Mouse (Mus musculus): ENCODE results near the gene Fam32a.

Fam32a gene

DNA sequence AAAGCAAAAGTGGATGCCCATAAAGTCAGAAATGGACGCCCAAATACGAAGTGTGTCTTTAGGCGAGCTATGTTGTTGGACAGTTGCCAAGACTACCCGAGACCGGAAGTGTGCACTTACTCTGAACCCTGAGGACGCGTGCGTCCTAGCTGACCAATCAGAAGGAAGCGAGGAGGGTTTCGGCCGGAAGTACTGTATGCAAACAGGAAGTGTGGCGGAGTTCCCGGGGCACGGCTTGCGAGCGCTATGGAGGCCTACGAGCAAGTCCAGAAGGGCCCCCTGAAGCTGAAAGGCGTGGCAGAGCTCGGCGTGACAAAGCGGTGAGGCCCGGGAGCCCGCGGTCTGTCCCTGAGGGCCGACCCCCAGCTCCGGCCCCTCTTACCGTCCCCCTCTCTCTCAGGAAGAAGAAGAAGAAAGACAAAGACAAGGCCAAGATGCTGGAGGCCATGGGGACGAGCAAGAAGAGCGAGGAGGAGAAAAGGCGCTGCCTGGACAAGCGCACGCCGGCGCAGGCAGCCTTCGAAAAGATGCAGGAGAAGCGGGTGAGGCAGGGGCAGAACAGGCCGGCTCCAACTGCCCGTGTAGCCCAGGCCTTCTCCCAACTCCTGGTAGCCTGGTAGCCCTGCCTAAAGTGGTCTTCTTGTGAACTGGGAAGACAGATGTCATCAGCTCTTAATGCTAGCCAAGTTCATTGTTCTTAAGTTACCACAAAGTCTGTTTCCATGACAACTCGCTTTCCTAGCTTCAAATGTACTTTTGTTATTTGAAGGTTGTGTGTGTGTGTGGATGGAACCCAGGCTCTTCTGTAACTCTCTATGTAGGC is at the start of gene Fam32a:
TSS of gene Fam32a (plus strand) at position 190 of the 823 bp plus-strand sequence.
- in situ Hi-C loops (cut with MboI, MseI) = loop anchor here (5.0 to 25.0 kb wide), 3 partner anchors 42 to 1985 kb away; partner anchors contain the start of genes Armc6 and Sugp2

DNA sequence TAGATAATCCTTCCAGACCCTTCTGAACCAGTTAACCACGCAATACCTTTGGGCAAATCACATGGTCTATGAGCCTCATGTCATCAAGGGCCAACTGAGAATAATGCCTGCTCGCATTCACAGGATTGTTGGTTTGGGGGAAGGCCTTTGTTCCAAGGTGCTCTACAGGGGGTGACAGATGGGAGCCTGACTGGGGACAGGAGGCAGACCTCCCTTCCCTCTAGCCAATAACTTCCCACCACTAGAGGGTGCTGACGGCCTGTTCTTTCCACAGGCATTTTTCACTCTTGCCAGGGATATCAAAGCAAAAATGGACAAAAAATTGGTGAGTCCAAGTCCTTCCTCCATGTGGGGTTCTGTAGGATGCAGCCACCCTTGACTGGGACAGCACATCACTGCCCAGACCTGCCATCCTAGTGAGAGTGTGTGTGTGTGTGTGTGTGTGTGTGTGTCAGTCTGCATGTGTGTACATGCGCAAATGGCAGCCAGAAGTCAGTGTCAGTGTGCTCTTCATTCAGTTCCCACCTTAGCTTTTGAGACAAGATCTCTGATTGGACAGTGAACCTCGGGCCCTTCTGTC is 42.1 kb upstream of the Fam32a start:
- in situ Hi-C loops (cut with MboI, MseI) = loop anchor here (5.0 kb wide), 2 partner anchors 40 to 190 kb away; partner anchors contain the start of gene Fam32a

DNA sequence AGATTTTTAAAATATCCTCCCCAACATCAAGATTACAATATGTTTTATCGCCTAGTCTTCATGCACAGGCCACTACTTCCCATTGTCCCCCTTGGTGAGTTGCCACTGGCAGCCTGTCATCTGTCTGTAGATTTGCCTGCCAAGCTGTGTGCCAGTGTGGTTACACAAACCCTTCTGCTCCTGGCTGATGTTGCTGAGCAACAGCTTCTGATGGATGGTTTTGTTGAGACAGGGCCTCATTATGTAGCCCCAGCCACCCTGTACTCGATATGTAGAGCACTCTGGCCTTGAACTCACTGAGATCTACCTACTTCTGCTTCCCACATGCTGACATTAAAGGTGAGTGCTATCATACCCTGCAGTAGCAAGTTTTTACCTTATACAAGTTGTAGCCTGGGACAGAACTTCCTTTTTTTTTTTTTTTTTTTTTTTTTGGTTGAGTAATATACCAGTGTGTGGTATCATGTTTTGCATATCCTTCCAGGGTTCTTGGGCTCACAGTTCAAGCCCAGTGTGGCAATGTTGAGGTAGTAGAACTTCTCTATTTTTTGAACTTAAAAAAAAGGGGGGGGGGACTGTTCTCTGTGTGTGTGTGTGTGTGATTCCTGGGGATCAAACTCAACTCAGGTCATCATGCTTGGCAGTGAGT is 35.9 kb upstream of the Fam32a start:
- in situ Hi-C loops (cut with MboI, MseI) = no loop called here

DNA sequence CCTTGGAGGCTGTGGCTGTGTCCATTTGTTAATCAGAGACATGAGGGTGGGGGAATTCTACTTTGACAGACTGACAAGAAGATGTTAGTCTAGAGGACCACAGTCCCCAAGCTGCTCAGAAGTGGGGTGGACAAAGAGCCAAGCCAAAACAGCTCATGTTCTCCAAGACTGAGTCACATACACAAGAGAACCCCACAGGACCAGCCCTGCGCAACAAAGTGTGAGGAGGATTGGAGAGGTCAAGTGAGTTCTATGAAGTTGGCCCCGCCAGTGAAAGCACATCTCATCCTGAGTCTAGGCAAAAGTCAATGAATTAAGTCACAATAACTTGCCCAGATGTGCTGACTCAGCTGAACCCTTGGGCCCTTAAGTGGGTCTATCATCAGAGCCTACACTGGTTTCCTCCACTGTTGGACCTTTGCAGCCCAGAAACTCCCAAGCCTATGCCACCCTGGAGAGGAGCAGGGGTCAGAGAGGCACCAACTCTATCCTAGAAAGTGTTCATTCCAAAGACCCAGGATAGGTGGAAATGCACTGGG is 31.7 kb upstream of the Fam32a start:
- in situ Hi-C loops (cut with MboI, MseI) = no loop called here

DNA sequence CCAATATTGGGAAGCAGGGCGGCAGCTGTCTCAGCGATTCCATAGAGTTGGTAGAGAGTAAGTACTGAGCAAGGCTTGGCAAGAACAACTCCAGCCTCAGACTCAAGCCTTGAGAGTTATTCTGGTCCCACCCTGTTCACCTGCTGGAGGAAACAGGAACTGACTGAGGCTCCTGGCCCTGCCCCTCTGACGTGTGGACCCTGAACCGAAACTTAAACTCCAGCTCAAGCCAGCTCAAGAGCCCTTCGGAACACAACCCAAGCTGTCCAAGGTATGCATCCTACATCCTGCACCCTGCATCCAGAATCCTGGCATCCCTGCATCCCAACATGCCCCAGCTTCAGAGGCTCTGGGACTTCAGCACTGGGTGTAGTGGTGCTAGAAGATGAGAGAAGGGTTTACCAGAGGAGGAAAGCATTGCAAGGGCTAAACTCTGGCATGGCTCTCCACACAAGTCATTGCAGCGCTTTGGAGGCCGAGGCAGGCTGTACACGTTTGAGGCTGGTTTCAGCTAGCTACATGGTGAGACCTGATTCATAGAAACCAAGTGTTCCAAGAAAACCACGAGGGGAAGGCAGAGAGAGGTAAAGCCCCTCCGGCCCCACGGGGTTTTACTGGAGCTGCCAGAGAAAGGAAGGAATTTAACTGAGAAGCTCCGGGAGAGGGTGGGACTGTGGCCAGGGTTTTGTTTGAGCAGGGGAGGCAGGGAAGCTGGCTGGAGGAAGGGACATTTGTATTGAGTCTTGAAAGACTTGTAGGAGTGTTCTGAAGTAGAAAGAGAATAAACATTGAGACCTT is 29.9 kb upstream of the Fam32a start, which contains the start of gene Hsh2d:
TSS of gene Hsh2d (plus strand) at position 222 of the 798 bp plus-strand sequence.
- in situ Hi-C loops (cut with MboI, MseI) = no loop called here

DNA sequence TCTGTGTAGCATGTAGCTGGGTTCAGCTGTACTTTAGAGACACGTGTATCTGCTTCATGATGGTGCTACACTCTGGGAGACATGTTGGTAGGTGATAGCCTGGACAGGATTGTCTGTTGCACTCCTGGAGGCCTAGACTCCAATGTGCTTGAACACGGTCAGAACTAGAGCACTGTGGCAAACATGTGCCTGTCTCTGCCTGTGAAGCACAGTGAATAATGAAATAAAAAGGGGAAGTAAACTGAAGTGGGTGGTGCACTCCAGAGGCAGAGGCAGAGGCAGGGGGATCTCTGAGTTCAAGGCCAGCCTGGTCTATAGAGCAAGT is 29.4 kb upstream of the Fam32a start:
- in situ Hi-C loops (cut with MboI, MseI) = no loop called here

DNA sequence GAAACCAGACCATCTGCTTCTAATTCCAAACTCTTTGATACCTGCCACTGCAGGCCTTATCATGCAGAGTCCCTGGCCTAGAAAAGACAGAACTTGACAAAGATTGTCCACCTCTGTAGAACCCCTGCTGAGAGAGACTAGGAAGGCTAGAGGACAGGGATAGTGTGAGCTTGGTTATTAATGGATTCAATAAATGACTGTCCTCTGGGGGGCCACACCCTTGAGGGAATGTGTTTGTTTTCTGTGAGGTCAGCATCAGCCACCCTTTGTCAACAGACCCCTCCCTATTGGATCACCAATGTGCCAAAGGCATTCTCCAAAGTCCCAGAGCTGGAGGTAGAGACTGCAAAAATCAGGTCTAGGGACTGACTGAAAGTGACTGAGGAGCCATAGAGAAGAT is 27.5 kb upstream of the Fam32a start:
- in situ Hi-C loops (cut with MboI, MseI) = no loop called here

DNA sequence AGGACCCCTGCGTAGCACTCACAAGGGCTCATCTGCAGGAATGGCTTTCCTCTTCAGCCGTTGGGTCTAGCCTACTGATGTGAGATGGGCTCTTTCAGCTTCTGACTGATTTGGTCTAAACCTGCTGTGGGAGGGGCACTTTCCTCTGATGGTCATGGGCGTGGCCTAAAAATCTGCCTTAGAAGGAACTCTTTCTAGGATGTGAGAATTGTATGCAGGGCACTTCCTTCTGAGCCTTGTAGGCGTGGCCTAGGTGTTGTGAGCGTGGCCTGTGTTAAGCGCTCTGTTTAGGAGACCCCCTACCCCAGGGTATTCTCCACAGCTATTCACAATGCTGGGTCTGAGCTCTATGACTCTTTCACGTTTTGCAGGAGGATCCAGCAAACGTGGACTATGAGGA is 21.5 kb upstream of the Fam32a start:
- in situ Hi-C loops (cut with MboI, MseI) = loop anchor here (5.0 kb wide), 1 partner anchor 444 kb away; no protein-coding TSS in a partner anchor

DNA sequence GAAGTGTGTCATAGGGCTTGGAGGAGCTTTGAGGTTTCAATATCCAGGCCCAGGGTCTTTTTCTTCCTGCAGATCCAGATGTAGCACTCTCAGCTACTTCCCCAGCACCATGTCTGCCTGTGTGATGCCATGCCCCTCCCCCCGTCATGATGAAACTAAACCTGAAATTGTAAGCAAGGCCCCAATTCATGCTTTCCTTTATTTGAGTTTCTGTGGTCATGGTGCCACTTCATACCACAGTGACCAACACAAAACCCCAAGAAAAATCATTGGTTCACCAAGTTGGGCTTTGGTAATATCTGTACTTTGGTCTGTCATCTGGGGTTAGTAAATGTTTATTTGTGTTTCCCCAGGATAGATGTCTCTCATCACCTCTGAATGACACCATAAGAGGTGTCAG is 10.9 kb upstream of the Fam32a start:
- in situ Hi-C loops (cut with MboI, MseI) = loop anchor here (25.0 kb wide), 1 partner anchor 1071 kb away; no protein-coding TSS in a partner anchor

DNA sequence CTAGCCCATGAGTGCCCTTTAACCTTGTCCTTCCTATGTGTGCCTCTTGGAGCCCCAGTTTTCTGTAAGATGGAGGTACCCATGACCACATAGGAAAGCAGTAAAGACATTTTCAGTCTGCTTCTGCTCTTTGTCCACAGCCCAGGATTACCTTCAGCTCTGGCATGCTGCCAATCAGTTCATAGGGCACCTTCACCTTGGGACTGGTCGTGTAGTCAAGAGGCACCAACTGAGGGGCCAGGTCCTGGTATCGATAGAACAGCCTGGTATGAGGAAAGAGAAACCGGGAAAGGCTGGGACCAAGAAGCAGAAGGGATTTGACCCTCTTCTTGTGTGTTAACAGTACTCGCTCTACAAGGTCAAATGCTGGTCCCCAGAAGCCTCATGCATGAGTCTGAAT is 9.3 kb upstream of the Fam32a start:
- in situ Hi-C loops (cut with MboI, MseI) = loop anchor here (10.0 to 25.0 kb wide), 2 partner anchors 1073 to 1975 kb away; partner anchors contain the start of genes Armc6 and Sugp2

DNA sequence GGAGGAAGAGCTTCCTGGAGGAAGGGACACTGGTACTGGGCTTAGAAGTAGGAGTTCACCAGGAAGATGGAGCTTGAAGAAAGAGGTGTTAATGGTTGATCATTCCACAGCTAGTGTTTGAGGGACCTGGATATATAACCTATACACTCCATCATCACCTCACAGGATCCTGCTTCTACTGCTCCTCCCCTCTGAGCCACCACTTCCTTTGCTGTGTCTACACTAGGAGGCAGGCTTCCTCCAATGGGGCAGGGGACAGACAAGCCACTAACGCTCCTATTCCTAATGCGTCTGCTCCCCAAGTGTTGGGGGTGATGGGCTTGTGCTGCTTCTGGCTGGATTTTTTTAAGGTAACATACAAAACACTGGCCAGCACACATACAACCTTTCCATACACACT is 8.8 kb upstream of the Fam32a start:
- in situ Hi-C loops (cut with MboI, MseI) = loop anchor here (10.0 to 25.0 kb wide), 2 partner anchors 1073 to 1976 kb away; partner anchors contain the start of genes Armc6 and Sugp2

DNA sequence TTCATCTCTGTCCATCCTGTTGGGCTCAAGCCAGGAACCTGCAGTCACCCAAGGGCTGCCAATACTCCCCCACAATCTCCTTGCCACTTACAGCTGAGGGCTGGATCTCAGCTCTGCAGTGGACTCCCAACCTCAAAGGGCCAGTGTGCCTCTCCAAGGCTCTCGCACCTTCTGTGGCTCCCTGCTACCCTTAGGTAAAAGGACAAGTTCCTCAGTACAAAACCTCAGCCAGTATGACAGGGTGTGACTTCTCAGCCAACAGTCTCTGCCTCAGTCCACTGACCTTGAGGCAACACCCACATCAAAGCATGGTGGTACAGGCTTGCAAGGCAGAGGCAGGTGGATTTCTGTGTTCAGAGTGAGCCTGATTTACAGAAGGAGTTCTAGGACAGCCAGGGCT is 7.7 kb upstream of the Fam32a start:
- in situ Hi-C loops (cut with MboI, MseI) = loop anchor here (10.0 to 25.0 kb wide), 2 partner anchors 1075 to 1977 kb away; partner anchors contain the start of genes Armc6 and Sugp2

DNA sequence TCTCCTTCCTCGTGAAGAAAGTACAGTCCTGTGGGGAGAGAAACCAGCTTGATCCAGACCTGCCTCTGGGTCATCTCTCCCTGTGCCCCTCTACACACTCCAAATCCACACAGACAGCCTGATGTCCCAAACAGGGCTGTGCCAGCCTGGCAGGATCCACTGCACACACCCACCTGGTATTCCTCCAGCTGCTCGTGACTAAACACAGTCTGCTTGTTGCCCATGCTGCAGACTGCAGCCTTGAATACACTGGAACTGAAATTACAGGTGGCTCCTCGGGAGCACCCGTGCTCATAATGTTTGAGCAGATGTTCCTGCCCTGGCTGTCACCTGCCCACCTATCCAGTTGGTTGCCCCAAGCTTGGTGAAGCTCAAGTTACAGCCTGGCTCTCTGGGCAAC is 6.8 kb upstream of the Fam32a start, which contains the start of gene Cib3:
TSS of gene Cib3 (minus strand) at position 87 of the 400 bp plus-strand sequence.
- in situ Hi-C loops (cut with MboI, MseI) = loop anchor here (10.0 to 25.0 kb wide), 2 partner anchors 1075 to 1978 kb away; partner anchors contain the start of genes Armc6 and Sugp2

DNA sequence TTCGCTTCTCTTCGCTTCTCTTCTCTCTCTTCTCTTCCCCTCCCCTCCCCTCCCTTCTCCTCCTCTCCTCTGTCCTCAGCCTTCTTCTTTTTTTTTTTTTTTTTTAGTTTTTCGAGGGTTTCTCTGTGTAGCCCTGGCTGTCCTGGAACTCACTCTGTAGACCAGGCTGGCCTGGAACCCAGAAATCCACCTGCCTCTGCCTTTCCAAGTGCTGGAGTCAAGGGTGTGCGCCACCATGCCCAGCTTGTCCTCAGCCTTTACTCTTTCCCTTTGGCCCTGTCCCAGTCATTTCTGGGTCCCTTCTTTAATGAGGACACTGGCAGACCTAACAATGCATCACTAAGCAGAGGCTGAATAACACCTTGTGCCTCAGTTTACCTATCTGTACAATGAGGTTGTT is 6.0 kb upstream of the Fam32a start, which contains the start of gene Gm11034:
TSS of gene Gm11034 (minus strand) at position 101 of the 400 bp plus-strand sequence.
- in situ Hi-C loops (cut with MboI, MseI) = loop anchor here (10.0 to 25.0 kb wide), 2 partner anchors 1076 to 1979 kb away; partner anchors contain the start of genes Armc6 and Sugp2

DNA sequence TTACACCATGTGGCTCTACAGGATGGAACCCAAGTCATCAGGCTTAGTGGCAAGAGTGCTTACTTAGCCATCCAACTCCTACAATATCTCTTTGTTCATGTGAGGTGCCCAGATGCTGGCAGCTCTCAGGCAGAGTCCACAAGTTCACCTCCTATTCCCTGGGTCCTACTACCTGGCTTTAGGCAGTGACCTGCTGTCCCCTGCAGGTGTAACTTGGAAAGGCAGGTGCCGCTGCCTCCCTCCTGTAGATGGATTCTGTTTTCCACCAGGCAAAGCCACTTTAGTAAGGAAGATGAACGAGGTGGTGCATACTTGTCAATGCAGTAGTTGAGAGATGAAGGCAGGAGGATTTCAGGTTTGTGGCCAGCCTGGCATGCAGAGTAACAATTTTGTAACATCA is 4.5 kb upstream of the Fam32a start:
- in situ Hi-C loops (cut with MboI, MseI) = loop anchor here (5.0 to 25.0 kb wide), 3 partner anchors 38 to 1980 kb away; partner anchors contain the start of genes Armc6 and Sugp2

DNA sequence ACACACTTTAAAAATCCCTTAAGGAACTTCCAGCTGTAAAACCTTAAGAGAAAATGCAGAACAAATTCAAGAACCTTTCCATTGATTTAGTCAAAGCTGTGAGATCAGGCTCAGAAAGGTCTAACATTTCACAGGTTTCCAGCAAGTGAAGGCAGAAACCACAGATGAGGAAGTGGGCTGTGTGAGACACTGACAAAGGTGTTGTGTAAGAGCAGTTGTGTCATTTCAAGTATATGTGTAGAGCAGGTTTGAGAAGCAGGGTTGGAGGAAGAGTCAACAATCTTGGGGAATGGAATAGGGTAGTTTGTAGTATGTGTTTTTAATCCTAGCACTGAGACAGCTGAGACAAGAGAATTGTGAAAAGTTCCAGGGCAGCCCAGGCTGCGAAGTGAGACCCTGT is 3.7 kb upstream of the Fam32a start:
- in situ Hi-C loops (cut with MboI, MseI) = loop anchor here (5.0 to 25.0 kb wide), 3 partner anchors 39 to 1981 kb away; partner anchors contain the start of genes Armc6 and Sugp2

DNA sequence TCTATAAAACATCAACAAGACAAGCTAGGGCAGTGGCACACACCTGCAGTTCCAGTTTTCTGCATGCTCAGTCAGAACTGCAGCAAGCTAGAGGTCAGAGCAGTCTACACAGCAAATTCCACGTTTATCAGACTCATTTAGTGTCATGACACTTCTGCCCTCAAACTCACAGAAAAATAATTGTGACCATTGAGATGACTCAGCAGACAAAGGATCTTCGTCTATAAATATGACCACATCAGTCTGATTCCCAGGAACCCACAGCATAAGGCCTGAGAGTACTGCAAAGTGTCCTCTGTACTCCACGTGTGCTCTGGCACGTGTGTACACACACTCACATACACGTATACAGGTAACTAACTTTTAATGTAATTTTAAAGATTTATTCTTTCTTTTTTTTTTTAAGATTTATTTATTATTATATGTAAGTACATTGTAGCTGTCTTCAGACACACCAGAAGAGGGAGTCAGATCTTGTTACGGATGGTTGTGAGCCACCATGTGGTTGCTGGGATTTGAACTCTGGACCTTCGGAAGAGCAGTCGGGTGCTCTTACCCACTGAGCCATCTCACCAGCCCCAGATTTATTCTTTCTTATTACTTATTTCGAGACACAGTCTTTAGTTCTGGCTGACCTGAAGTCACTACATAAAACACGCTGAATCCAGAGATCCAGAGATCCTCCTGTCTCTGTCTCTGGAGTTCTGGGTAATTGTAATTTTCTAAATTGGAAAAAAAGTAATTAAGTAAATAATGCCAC is 569 bp upstream of the Fam32a start:
- in situ Hi-C loops (cut with MboI, MseI) = loop anchor here (5.0 to 25.0 kb wide), 3 partner anchors 42 to 1984 kb away; partner anchors contain the start of genes Armc6 and Sugp2

DNA sequence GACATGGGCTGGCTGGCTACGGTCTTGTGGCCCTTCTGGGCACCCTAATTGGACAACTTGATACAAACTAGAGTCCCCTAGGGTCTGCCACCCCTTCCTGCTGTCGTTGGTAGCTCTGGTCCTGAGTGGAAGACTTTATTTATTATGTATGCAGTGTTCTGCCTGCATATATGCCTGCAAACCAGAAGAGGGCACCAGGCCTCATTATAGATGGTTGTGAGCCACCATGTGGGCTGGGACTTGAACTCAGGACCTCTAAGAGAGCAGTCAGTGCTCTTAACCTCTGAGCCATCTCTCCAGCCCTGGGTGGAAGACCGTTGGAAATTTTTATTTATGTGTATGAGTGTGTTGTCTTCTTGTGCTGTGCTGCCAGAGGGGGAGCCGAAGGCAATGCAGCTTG is 1.2 kb downstream of the Fam32a start:
- in situ Hi-C loops (cut with MboI, MseI) = loop anchor here (25.0 kb wide), 1 partner anchor 1083 kb away; no protein-coding TSS in a partner anchor

DNA sequence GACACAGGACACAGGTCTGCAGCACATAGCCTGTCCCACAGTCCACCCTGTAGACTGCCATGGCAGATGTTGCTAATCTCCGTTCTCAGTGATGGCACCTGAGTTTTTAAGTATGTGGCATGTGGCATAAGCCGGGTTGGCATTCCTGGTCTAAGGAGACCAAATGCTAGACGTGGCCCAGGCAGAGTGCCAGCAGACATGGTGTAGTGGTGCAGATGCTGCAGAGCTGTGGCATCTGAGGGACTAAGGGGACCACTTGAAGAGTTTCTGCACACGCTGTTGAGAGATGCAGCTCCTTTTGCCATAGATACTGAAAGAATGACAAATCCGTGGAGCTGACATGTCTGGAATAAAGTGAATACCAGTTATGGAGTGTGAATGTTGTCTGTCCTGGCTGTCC is 3.1 kb downstream of the Fam32a start:
- in situ Hi-C loops (cut with MboI, MseI) = loop anchor here (25.0 kb wide), 1 partner anchor 1085 kb away; no protein-coding TSS in a partner anchor
